Mouse (Mus musculus) myocyte (in vitro differentiated cells): ENCODE results near the gene Slc16a10. TPM values are rescaled to one million over a fixed set of nuclear protein-coding genes. Genes with fewer than 3 reads are reported as not detected.

ENCODE experiments used
- H3K27me3 ChIP-seq: one replicate; pipeline ENCODE4 v1.6.1; 2011; ENCODE audit not compliant: control insufficient read depth, insufficient read depth, insufficient read length
- H3K36me3 ChIP-seq: one replicate; pipeline ENCODE4 v1.6.1; 2011; ENCODE audit not compliant: control insufficient read depth, insufficient read depth
- H3K4me2 ChIP-seq: one replicate; pipeline ENCODE4 v1.6.1; 2011; ENCODE audit warnings: low read depth, control low read depth
- H3K4me3 ChIP-seq: one replicate; pipeline ENCODE4 v1.5.1; 2011; ENCODE audit warnings: mild to moderate bottlenecking, control low read depth, moderate library complexity
- H3K79me2 ChIP-seq: one replicate; pipeline ENCODE4 v1.6.1; 2011; ENCODE audit not compliant: control insufficient read depth, insufficient read depth
- H3ac ChIP-seq: one replicate; pipeline ENCODE4 v1.6.1; 2011; ENCODE audit not compliant: control insufficient read depth, insufficient read length
- CEBPB ChIP-seq: IDR thresholded peaks from 2 replicates; pipeline ENCODE4 v1.6.1; 2011; ENCODE audit warnings: mild to moderate bottlenecking, moderate library complexity; ENCODE audit not compliant: poor library complexity, insufficient read depth, severe bottlenecking
- E2F4 ChIP-seq: IDR thresholded peaks from one replicate; pipeline ENCODE4 v1.6.1; 2011; ENCODE audit warnings: mild to moderate bottlenecking, control low read depth, moderate library complexity; ENCODE audit not compliant: insufficient read depth
- MAX ChIP-seq: IDR thresholded peaks from one replicate; pipeline ENCODE4 v1.6.1; 2011; ENCODE audit warnings: low read depth, mild to moderate bottlenecking, control low read depth
- MYOD1 ChIP-seq, 3 experiments: IDR thresholded peaks; one replicate each; pipeline ENCODE4 v1.6.1; 2011; ENCODE audit warnings: control low read depth in 2 of 3, low read depth in 2 of 3, mild to moderate bottlenecking in 2 of 3, moderate library complexity in 1 of 3; ENCODE audit not compliant: insufficient read length in 2 of 3, control insufficient read depth in 1 of 3
- MYOG ChIP-seq, 3 experiments: IDR thresholded peaks; one replicate each; pipeline ENCODE4 v1.6.1; 2011; ENCODE audit warnings: control low read depth in 2 of 3, low read depth in 2 of 3, mild to moderate bottlenecking in 2 of 3; ENCODE audit not compliant: insufficient read length in 2 of 3, control insufficient read depth in 1 of 3, insufficient read depth in 1 of 3
- POLR2A ChIP-seq: IDR thresholded peaks from one replicate; pipeline ENCODE4 v1.6.1; 2011; ENCODE audit warnings: low read depth, mild to moderate bottlenecking, control low read depth, moderate library complexity; ENCODE audit not compliant: insufficient read length
- POLR2AphosphoS2 ChIP-seq: IDR thresholded peaks from one replicate; pipeline ENCODE4 v1.6.1; 2011; ENCODE audit warnings: low read depth, control low read depth; ENCODE audit not compliant: insufficient read length
- REST ChIP-seq: IDR thresholded peaks from one replicate; pipeline ENCODE4 v1.6.1; 2011; ENCODE audit warnings: mild to moderate bottlenecking, control low read depth, moderate library complexity; ENCODE audit not compliant: insufficient read depth, insufficient read length
- SRF ChIP-seq: IDR thresholded peaks from one replicate; pipeline ENCODE4 v1.6.1; 2011; ENCODE audit warnings: low read depth; ENCODE audit not compliant: control insufficient read depth, insufficient read length
- TCF12 ChIP-seq: IDR thresholded peaks from one replicate; pipeline ENCODE4 v1.6.1; 2011; ENCODE audit warnings: mild to moderate bottlenecking, control low read depth; ENCODE audit not compliant: poor library complexity, insufficient read depth, severe bottlenecking
- TCF3 ChIP-seq: IDR thresholded peaks from one replicate; pipeline ENCODE4 v1.6.1; 2011; ENCODE audit warnings: low read depth, control low read depth; ENCODE audit not compliant: insufficient read length
- USF1 ChIP-seq: IDR thresholded peaks from one replicate; pipeline ENCODE4 v1.6.1; 2011; ENCODE audit warnings: low read depth, mild to moderate bottlenecking, control low read depth, moderate library complexity
- polyA plus RNA-seq: library from polyadenylated mRNA; unstranded; fragments of >200 nt; fragmentation: generic; extraction: Trizol; gene quantifications from one replicate; pipeline ENCODE4 v1.2.1, GENCODE M21; 2012; ENCODE audit warnings: missing spikeins

The Slc16a10 gene
- polyA plus RNA-seq, 1 experiment, result 3.5 TPM

GRCm38 (mm10) chr10:40141016-40141851 lies 824 bp downstream of the Slc16a10 start:
- Histone ChIP-seq H3K79me2 (no peaks in the 10 kb centered on the region), H3K36me3 (no peaks in the 10 kb centered on the region), H3K4me3 (peak overlapping the region; percentile 30), H3K4me2 (peak overlapping the region; percentile 89), H3ac (peak overlapping the region; percentile 13), H3K27me3 (no peaks in the 10 kb centered on the region)
- TF ChIP-seq SRF, result no peak

GRCm38 (mm10) chr10:40139646-40140045 lies 2.4 kb downstream of the Slc16a10 start:
- Histone ChIP-seq H3K4me3 (no peak overlapping the region), H3ac (no peak overlapping the region), H3K27me3 (no peaks in the 10 kb centered on the region), H3K79me2 (no peaks in the 10 kb centered on the region), H3K4me2 (no peak overlapping the region), H3K36me3 (no peaks in the 10 kb centered on the region)
- TF ChIP-seq MAX (no peak), USF1 (no peak), MYOG (IDR thresholded peaks at IDR 0.05; ENCODE audit: control insufficient read depth in 1 of 3, insufficient read depth in 1 of 3, insufficient read length in 2 of 3, low read depth in 2 of 3) (no peak), E2F4 (no peak), POLR2AphosphoS2 (no peak), CEBPB (no peak), TCF12 (no peak), SRF (no peak), MYOD1 (IDR thresholded peaks at IDR 0.05; ENCODE audit: control insufficient read depth in 1 of 3, insufficient read length in 2 of 3, low read depth in 2 of 3) (no peak), REST (no peak), TCF3 (no peak), POLR2A (no peak)

GRCm38 (mm10) chr10:40135807-40136778 lies 6.0 kb downstream of the Slc16a10 start:
- Histone ChIP-seq H3K4me3 (no peak overlapping the region), H3K36me3 (no peaks in the 10 kb centered on the region), H3K79me2 (no peaks in the 10 kb centered on the region), H3ac (no peak overlapping the region), H3K27me3 (no peaks in the 10 kb centered on the region), H3K4me2 (no peak overlapping the region)
- TF ChIP-seq POLR2AphosphoS2, result no peak
- TF ChIP-seq MAX, result no peak
- no peak for TF ChIP-seq USF1
- no peak for TF ChIP-seq SRF
- TF ChIP-seq TCF12, result no peak

GRCm38 (mm10) chr10:40134906-40135305 lies 7.2 kb downstream of the Slc16a10 start:
- TF ChIP-seq REST, result no peak
- TF ChIP-seq POLR2AphosphoS2, result no peak
- TF ChIP-seq TCF12, result no peak
- TF ChIP-seq TCF3, result no peak
- no peak for TF ChIP-seq CEBPB
- Histone ChIP-seq H3K79me2 (no peaks in the 10 kb centered on the region), H3ac (no peak overlapping the region), H3K4me2 (no peak overlapping the region), H3K4me3 (no peak overlapping the region), H3K27me3 (no peaks in the 10 kb centered on the region), H3K36me3 (no peaks in the 10 kb centered on the region)

- Histone ChIP-seq H3K27me3 (no peaks in the 10 kb centered on the region), H3ac (no peak overlapping the region), H3K79me2 (no peaks in the 10 kb centered on the region), H3K36me3 (no peaks in the 10 kb centered on the region), H3K4me3 (no peak overlapping the region), H3K4me2 (no peak overlapping the region)
- TF ChIP-seq REST (no peak), TCF12 (no peak), MYOG (IDR thresholded peaks at IDR 0.05; ENCODE audit: control insufficient read depth in 1 of 3, insufficient read depth in 1 of 3, insufficient read length in 2 of 3, low read depth in 2 of 3) (no peak), POLR2AphosphoS2 (no peak), E2F4 (no peak)
Measured at GRCm38 (mm10) chr10:40133636-40134035, 8.4 kb downstream of the Slc16a10 start.
